Mouse (Mus musculus) heart, postnatal 14 days (tissue): ENCODE data around the gene Gzma. TPM values are rescaled to one million over a fixed set of nuclear protein-coding genes. Genes with fewer than 3 reads are reported as not detected.

Source experiments
- DNase-seq, 2 experiments: peaks; one replicate each; pipeline ENCODE4 v3.0.0; 2021 to 2022
- intact Hi-C: fragments of 180-260 bp; cut with DNase I; formaldehyde crosslinking; loops from one replicate; pipeline ENCODE4 v1.15.1; 2025
- total RNA-seq, 2 experiments: library from RNA; stranded (reverse); gene quantifications; 2 replicates each; pipeline ENCODE4 v1.2.3; 2021

Gzma gene
- total RNA-seq, 2 experiments from 2014 or later: 6.1 TPM; not detected in 1

DNA sequence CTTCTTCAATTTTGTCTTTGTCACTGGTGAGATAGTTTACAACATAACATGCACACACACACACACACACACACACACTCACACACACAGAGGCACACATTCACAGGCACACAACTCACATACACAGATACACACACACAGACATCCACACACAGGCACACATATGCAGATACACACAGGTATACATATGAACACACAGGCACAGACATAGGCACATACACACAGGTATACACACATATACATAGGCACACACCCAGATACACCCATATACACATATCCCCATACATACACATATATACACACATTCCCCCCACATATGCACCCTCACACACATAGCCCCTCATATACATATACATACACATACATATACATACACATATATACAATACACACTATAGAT lies 53.8 kb downstream of the Gzma start:
- no peak for DNase-seq
- intact Hi-C loops: loop anchor here (5.0 to 10.0 kb wide), 4 partner anchors 90 to 618 kb away; partner anchors contain the start of genes Hspb3 and Snx18

DNA sequence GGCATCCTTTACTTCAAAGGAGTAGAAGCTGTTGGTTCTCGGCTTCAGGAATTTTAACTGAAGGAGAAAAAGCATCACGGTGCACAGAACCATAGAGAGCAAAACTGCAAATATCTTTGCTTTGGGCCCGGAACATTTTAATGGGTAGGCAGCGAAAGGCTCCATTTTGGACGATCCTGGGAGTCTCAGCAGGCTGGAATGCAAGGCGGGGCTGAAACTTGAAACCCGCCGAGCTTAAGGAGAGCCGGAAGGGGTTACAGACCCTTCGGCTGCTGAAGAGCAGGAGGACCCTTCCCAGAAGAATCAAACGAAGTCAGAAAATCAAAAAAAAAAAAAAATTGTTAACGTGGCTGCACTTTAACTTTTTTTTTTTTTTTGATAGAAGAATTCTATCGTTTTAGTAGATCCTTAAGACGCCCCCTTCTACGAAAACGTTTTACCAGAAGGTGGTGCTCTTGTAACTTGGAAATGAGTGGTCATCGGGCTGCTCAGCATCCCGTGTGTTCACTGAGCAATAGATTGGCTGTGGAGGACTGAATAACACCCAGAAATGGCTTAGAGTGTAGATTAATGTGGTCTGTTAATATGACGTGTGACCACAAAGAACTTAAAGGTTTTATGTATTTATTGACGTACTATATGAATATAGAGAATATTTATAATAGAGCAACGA lies 54.4 kb downstream of the Gzma start, which contains the start of gene Gpx8:
Gene Gpx8, minus strand, starts transcription at position 200 of the 673 bp plus-strand sequence.
- DNase-seq: peak; percentile 49 to 72
- intact Hi-C loops: loop anchor here (5.0 to 10.0 kb wide), 4 partner anchors 91 to 618 kb away; partner anchors contain the start of genes Hspb3 and Snx18

DNA sequence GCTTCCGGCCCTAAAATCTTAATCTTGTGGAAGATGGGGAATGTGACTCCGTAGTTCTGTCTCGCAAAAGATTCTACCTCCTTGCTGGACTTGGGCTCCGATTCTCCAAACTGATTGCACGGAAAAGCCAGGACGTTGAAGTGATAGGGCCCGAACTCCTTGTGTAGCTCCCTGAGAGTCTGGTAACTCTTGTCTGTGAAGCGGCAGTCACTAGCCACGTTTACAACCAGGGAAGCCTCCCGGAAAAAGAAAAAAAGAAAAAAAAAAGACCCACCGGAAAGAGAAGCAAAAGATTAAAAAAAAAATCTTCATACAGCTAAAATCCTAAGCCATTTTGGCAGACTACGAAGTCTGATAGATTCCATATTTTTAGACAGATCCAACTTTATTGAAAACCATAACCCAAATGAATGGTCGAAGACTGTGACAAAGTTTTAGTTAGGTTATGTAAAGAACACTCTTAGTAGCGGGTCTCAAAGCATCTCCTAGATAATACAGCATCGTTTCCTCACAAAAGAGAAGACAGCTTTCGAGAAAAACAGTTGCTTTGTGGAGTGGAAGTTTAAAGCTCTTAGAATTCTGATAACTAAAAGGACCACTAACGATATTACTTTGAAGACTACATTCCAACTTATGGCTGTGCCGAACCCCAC lies 55.2 kb downstream of the Gzma start:
- DNase-seq: no peak
- intact Hi-C loops: loop anchor here (5.0 to 10.0 kb wide), 4 partner anchors 92 to 619 kb away; partner anchors contain the start of genes Hspb3 and Snx18

DNA sequence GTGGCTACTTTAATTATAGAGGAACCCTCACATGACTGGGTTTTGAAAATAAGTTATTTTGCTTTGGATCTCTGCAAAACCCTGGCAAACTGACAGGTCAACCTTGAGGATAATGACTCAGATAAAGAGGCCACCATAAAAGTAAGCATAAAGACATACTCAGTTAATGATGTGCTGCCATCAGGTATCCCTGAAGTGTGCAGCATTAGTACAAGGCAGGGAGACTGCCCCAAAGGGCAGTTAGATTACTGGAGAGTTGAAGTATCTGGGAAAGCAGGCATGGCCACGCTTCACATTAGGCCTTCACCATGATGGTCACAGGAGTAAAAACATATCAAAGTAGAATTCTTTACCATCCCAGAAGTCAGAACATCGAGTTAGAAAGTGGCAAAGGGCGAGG lies 55.9 kb downstream of the Gzma start:
- DNase-seq: no peak
- intact Hi-C loops: loop anchor here (5.0 to 10.0 kb wide), 4 partner anchors 92 to 620 kb away; partner anchors contain the start of genes Hspb3 and Snx18

Other genes starting within 250 kb of the Gzma start
- 10 to 100 TPM; 24.5 to 28.0 TPM for gene Mtrex, start 173.6 kb downstream of the Gzma start, total RNA-seq
- gene Dhx29, start 173.5 kb downstream of the Gzma start, total RNA-seq: 10 to 100 TPM; 12.7 to 12.8 TPM
- gene Ccno, start 113.2 kb downstream of the Gzma start, total RNA-seq: under 1 TPM in 1 of 2 experiments, not detected in 1; 0.19 TPM
- gene Mcidas, start 107.1 kb downstream of the Gzma start, total RNA-seq: not detected
- gene Cdc20b, start 65.9 kb downstream of the Gzma start, total RNA-seq: not detected
- 10 to 100 TPM; 36.1 to 41.0 TPM for gene Gpx8, start 54.6 kb downstream of the Gzma start, total RNA-seq
- under 1 TPM; 0.60 to 1.00 TPM for gene Esm1, start 108.7 kb upstream of the Gzma start, total RNA-seq
- not detected for gene Gzmk, start 124.9 kb upstream of the Gzma start, total RNA-seq
- 1 to 10 TPM; 3.4 to 4.4 TPM for gene BC067074, start 192.2 kb upstream of the Gzma start, total RNA-seq